Mouse (Mus musculus) hindbrain, embryonic 10.5 days (tissue): ENCODE data around the gene E330009J07Rik. TPM values are rescaled to one million over a fixed set of nuclear protein-coding genes. Genes with fewer than 3 reads are reported as not detected.

ENCODE experiments used
- DNase-seq: peaks from one replicate; pipeline ENCODE4 v3.0.0-alpha.2; 2017; ENCODE audit warnings: low spot score
- H3K27ac ChIP-seq: fragments of 300-500 bp; sonication (generic); 2 replicates; pipeline ENCODE4 v1.5.1; 2016; ENCODE audit warnings: mild to moderate bottlenecking, moderate library complexity
- H3K27me3 ChIP-seq: fragments of 300-500 bp; sonication (generic); 2 replicates; pipeline ENCODE4 v1.6.1; 2016; ENCODE audit warnings: mild to moderate bottlenecking; ENCODE audit not compliant: poor library complexity, insufficient read depth, severe bottlenecking
- H3K36me3 ChIP-seq: fragments of 300-500 bp; sonication (generic); 2 replicates; pipeline ENCODE4 v1.6.1; 2016; ENCODE audit warnings: mild to moderate bottlenecking, moderate library complexity
- H3K4me1 ChIP-seq: fragments of 300-500 bp; sonication (generic); replicated peaks from 2 replicates; pipeline ENCODE4 v1.6.1; 2016; ENCODE audit warnings: mild to moderate bottlenecking
- H3K4me3 ChIP-seq: fragments of 300-500 bp; sonication (generic); 2 replicates; pipeline ENCODE4 v1.5.1; 2016; ENCODE audit warnings: mild to moderate bottlenecking, moderate library complexity
- H3K9me3 ChIP-seq: fragments of 300-500 bp; sonication (generic); 2 replicates; pipeline ENCODE4 v1.6.1; 2016; ENCODE audit warnings: mild to moderate bottlenecking, moderate library complexity
- WGBS: fragments of 180-500 bp; shearing (Covaris S2); methylation state at CpG from one replicate; pipeline ENCODE4 v1.1.7; 2016; 5-methylcytosine and 5-hydroxymethylcytosine counted together
- polyA plus RNA-seq: library from polyadenylated mRNA; unstranded; fragments of >200 nt; fragmentation: Nextera tagmentation; extraction: Ambion mirVana; gene quantifications from 2 replicates; pipeline ENCODE4 v1.2.1, GENCODE M21; 2016

Gene E330009J07Rik
- polyA plus RNA-seq, 1 experiment from 2014 or later, result 10.1 TPM

DNA sequence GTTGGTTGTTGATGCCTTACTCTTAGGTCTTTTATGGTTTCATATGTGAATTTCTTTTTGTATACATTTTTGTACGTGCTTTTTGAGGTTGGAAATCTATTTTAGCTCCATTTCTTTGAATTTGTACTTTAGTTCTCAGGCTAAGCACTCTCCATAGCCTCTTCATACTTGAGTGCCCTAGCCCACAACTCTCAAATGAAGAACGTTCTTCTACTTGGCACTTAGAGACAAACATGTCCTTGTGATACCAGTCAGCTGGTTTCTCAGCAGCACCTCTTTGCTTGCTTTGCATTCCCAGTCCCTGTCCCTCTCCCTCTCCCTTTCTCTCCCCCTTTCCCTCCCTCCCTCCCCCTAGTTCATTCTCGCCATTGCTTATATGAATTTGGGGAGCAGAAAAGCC, 55.8 kb downstream of the E330009J07Rik start:
- H3K4me3 ChIP-seq, result no peak overlapping the region
- peaks cover 40% of the 10 kb centered on the region for H3K36me3 ChIP-seq
- H3K27ac ChIP-seq, result no peak overlapping the region

DNA sequence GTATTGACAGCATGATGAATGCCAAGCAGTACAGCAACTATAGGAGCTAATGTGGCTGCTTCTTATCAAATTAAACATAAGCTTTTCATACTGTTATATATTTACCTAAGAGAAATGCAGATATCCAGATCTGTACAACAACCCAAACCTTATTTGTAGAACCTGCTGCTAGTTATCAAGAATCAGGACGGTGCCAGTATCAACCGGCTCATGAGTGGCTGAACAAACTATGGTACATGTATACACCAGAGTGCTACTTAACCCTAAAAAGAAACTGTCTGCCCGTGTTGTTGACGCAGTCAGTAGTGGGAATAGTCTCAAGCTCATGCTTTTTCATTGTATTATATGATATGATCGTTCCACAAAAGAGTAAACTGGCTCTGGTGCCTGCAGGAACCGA, 64.9 kb downstream of the E330009J07Rik start:
- Histone ChIP-seq H3K9me3 (no peaks in the 10 kb centered on the region), H3K36me3 (peaks cover 26% of the 10 kb centered on the region), H3K27me3 (no peaks in the 10 kb centered on the region), H3K4me1 (no peaks in the 10 kb centered on the region), H3K4me3 (no peak overlapping the region), H3K27ac (no peak overlapping the region)
- no peak for DNase-seq
- 96% methylated on average over 6 of the region's 6 CpGs for WGBS

More for the DNA sequence above, 55.8 kb downstream of the E330009J07Rik start:
- WGBS, result 90% methylated on average over 3 of the region's 3 CpGs
- Histone ChIP-seq H3K27me3 (no peaks in the 10 kb centered on the region), H3K9me3 (no peaks in the 10 kb centered on the region), H3K4me1 (no peaks in the 10 kb centered on the region)
- DNase-seq, result no peak

DNA sequence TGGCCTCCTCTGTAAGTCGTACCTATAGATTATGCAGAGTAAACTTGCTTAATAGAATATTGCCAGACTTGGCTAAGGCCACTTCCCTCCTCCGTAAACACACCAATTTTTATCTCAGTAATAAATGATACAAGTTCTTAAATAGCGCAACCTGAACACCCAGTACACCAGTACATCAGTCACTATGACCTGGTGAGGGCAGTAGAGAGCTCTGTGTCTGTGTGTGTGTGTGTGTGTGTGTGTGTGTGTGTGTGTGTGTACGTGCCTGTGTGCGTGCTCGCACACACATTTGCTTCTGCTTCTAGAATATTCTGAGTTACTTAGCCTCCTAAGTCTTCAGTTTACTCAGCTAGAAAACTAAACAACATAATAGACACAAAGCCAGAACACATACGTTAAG, 82.6 kb downstream of the E330009J07Rik start:
- no peaks in the 10 kb centered on the region for H3K4me1 ChIP-seq
- no peaks in the 10 kb centered on the region for H3K27me3 ChIP-seq
- peaks cover 35% of the 10 kb centered on the region for H3K36me3 ChIP-seq
- H3K4me3 ChIP-seq, result no peak overlapping the region
- H3K27ac ChIP-seq, result no peak overlapping the region
- no peaks in the 10 kb centered on the region for H3K9me3 ChIP-seq
- 93% methylated on average over 7 of the region's 7 CpGs for WGBS
- no peak for DNase-seq

Other genes starting within 250 kb of the E330009J07Rik start
- gene Agk, start 111.0 kb downstream of the E330009J07Rik start, polyA plus RNA-seq, result 41.9 and 44.8 TPM in 2 replicates
- gene Wee2, start 3.0 kb upstream of the E330009J07Rik start, polyA plus RNA-seq, result 0.21 TPM in 1 of 2 replicates, not detected in the other
- gene Ssbp1, start 35.2 kb upstream of the E330009J07Rik start, polyA plus RNA-seq, result 175 and 200 TPM in 2 replicates
- gene Tas2r137, start 55.1 kb upstream of the E330009J07Rik start, polyA plus RNA-seq, result not detected in 2 replicates
- 0.30 TPM in 1 of 2 replicates, not detected in the other for gene Tas2r108, start 57.4 kb upstream of the E330009J07Rik start, polyA plus RNA-seq
- not detected in 2 replicates for gene Prss37, start 83.4 kb upstream of the E330009J07Rik start, polyA plus RNA-seq
- 0.17 and 0.18 TPM in 2 replicates for gene Olfr461, start 118.9 kb upstream of the E330009J07Rik start, polyA plus RNA-seq
- not detected in 2 replicates for gene Olfr460, start 133.4 kb upstream of the E330009J07Rik start, polyA plus RNA-seq
- 0.34 and 0.76 TPM in 2 replicates for gene Clec5a, start 149.7 kb upstream of the E330009J07Rik start, polyA plus RNA-seq
- gene Tas2r138, start 177.2 kb upstream of the E330009J07Rik start, polyA plus RNA-seq, result not detected in 2 replicates
- gene Mgam, start 192.7 kb upstream of the E330009J07Rik start, polyA plus RNA-seq, result not detected in 2 replicates